Mouse (Mus musculus) hematopoietic stem cell, adult 5-6 weeks (primary cell): ENCODE measurements around the gene Cox6b1. TPM values are rescaled to one million over a fixed set of nuclear protein-coding genes. Genes with fewer than 3 reads are reported as not detected.

ENCODE experiments used
- ATAC-seq, 2 experiments: fragments of 125-278 bp in 1 of 2; replicated peaks in 1 of 2; 2 replicates each; pipeline ENCODE4 v1.8.0; 2016 to 2017; ENCODE audit warnings: inconsistent platforms in 2 of 2, mild to moderate bottlenecking in 2 of 2, moderate number of reproducible peaks in 2 of 2, low read depth in 1 of 2, moderate TSS enrichment in 1 of 2; ENCODE audit not compliant: low FRiP score in 2 of 2, poor library complexity in 2 of 2, severe bottlenecking in 2 of 2, insufficient read depth in 1 of 2, low TSS enrichment in 1 of 2
- total RNA-seq: library from RNA; stranded (forward); fragments of 172-1452, 232-1000 nt; gene quantifications from 2 replicates; pipeline ENCODE4 v1.2.3, GENCODE M21; 2017

Cox6b1 gene
- total RNA-seq, 1 experiment from 2014 or later, result 272 TPM

GRCm38 (mm10) chr7:30614454-30614853 is 11.5 kb downstream of the Cox6b1 start:
- ATAC-seq, result peak; percentile 59 to 61; a peak in 1 of 4 replicates

DNA sequence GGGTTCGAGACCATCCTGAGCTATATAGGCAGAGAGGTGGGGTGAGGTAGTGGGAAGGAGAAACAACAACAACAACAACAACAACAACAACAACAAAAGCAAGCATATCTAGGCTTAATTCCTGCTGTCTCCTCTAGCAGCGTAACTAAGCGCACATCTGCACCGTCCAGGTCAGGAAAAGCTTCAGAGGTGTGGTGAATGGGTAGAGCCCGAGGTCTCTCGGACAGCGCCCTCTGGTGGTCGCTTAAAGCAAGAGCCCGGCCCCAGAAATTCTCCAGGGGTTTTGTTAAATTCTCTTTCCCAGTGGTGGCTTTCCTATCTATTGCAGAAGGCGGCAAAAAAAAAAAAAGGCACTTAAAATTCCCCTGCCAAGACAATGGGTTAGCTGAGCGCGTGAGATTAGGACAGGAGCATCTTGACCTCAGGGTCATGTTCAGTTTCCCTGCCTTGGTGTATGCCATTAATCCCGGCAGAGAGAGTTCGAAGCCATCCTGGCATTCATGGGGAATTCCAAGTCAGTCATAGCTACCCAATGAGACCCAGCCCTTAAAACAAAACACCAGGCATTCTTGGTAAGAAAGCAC is 12.3 kb downstream of the Cox6b1 start:
- peak; percentile 59 to 72; a peak in 2 of 4 replicates for ATAC-seq

DNA sequence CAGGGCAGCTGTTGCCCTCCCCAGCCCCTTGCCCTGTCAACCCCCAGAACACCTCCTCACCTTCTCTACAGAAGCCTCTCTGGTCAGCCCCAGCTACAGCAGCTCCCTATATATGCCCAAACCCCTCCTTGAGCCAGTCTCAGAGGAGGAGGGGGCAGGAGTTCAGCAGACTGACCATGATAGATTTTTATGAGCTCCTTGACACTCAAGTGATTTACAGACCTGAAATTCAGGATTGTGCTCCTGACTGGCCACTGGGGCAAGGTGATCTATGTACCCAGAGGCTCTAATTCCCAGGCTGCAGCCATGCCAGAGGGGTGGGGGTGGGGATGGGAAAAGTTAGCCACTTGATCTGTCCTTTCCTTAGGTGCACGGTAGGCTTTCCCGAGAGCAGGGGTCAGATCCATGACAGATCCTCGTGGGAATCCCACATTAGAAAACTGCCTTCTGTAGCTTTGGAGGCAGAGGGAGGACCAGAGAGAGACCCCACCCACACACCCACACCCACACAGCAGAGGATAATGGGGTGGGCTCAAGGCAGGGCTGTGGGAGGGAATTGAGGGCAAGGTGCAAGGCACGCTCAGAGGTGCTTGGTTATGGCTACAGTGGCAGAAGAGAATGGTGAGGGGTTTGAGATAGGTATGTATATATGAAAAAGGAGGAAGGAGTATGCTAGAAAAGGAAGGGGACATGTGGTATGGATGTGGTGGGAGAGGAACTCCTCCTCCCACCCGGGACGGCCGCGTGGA is 13.1 kb downstream of the Cox6b1 start, which contains the start of gene Upk1a:
Upk1a (minus strand) TSS at position 194 of the 749 bp plus-strand sequence.
- no peak for ATAC-seq

DNA sequence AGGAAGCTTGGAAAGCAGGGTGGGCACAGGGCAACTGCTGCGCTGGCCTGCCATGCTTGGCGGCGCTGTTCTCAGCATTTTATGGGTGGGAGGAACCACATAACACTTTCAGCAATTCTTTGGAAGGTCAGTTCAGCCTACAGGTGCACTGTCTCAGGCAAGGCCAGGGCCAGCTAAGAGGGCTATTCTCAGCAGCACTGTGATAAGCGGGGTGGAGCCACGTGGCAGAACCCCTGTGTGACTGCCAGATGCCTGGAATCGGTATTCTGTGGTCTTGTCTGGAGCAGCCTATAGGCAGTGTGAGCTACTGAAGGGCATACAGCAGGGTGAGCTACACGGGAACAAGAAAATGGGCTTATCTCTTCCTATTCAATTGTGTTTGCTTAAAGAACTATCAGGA is 15.9 kb downstream of the Cox6b1 start:
- no peak for ATAC-seq

DNA sequence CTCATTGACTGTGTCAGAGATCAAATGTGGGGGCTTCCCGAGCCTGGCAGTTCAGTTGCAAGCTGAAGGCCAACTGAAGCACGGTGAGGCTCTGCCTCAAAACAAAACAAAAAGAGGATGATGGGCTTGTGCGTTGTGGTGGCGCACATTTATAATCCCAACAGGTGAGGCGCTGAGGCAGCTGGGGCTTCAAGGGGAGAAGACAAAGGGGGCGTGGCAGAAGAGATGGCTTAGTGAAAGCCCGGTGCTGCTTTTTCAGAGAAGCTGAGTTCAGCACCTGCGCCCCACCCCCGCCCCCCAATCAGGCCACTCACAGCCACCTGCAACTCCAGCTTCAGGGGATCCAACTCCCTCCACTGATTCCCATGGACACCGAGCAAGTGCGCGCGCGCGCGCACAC is 17.5 kb downstream of the Cox6b1 start:
- no peak for ATAC-seq

DNA sequence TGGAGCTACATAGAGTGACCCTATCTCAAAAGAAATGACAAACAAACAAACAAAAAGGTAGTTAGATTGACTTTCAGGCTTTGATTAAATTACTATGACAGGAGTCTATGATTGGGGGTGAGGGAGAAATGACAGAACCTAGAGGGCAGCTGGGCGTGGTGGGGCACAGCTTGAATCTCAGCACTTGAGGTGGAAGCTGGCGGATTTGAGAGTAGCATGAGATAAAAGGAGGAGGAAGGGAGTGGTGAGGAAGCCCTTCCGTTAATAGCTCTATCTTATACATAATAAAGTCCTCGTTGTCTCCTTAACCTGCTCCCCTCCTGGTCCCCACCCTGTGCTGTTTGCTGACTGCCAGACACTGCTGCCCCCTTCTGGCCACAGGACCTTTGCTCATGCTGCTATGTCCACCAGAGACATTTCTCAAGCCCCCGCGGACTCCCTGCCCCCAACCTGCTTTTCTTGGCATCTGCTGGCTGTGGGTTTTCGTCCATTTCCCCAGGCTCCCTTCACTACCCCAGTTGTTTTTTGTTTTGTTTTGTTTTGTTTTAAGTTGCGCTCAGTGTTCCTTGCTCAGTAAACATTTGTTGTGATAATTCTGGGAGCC is 18.1 kb downstream of the Cox6b1 start:
- peak; percentile 56 to 84; a peak in 3 of 4 replicates for ATAC-seq

- ATAC-seq, result no peak
These were observed 21.0 kb downstream of the Cox6b1 start for GRCm38 (mm10) chr7:30604944-30605343.

DNA sequence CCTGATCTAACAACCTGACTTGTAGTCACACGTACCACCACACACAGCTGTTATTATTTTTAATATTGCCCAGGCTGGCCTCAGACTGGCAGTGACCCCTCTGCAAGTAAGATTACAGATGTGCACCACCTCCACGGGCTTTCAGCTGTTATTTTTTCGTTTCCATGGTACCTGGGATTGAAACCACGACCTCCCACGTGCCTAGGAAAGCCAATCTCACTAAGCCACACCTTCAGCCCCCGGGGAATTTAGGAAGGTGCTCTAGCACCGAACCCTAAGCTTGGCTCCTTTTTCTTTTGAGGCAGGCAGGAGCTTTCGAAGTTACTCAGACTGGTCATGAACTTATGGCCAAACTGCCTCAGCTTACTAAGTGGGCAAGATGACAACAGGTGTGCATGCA is 21.5 kb downstream of the Cox6b1 start:
- ATAC-seq, result no peak

GRCm38 (mm10) chr7:30602583-30602982 is 23.4 kb downstream of the Cox6b1 start:
- no peak for ATAC-seq

GRCm38 (mm10) chr7:30600651-30601050 is 25.3 kb downstream of the Cox6b1 start:
- ATAC-seq, result no peak

GRCm38 (mm10) chr7:30599933-30600353 is 26.0 kb downstream of the Cox6b1 start:
- peak; percentile 99 for ATAC-seq

- ATAC-seq, result no peak
These were observed 27.2 kb downstream of the Cox6b1 start, which contains the start of gene Zbtb32 for GRCm38 (mm10) chr7:30598786-30599185. TSS of gene Zbtb32 (minus strand) at chr7:30598909.

DNA sequence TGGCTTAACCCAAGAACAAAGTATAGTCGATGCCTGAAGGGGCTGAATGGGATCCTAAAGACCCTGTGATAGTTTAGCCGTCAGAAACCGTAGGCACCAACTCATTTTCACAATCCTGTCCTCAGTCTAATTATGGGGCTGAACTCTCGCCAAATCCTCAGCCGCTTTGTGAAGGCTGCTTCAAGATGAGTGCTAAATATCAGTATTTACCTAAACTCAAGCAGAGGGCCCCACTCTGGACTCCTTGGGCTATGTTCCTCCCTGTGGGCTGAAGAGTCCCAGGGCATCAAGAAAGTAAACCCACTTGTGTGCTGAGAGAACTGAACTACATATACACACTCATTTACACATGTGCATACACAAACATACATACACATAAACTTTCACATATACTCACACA is 29.1 kb downstream of the Cox6b1 start:
- ATAC-seq, result no peak

DNA sequence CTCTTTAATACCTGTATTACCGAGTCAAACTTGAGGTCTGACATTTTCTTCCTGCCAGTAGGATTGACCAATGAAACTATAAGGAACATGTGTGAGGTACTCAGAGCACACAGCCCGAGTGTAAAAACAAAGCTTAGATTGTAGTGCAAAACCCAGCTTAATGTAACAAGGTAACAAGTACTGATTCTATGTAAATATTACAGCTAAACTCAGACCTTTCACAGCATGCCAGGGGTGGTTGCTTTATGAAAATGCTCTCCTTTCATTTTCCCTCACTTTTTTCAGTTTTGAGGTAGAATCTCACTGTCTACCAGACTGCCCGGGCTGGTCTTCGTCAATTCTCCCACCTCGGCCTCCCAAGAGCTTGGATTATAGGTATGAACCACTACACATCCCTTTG is 29.9 kb downstream of the Cox6b1 start:
- ATAC-seq, result no peak

DNA sequence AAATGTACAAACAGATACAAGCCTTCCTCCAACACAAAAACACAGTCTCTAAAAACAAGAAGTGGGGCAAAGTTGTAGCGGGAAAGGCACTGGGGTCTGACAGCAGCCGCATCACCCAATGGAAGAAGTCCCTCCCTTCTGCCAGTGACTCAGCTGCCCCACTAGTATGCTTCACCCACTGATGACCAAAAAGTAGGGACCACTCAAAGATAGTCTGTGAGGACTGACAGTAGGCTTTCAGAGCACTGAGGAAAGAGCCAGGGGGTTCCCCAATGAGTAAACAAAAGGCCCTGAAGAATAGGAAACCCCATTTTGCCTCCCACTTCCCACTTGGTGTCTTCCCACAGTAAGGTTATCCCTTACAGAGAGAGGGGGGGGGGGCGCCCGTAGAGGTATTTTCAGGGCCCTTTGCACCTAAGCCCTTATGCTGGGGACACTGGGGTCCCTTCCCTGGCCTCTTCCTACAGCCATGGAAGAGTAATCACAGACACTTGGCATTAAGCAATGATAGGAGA is 31.4 kb downstream of the Cox6b1 start:
- no peak for ATAC-seq

DNA sequence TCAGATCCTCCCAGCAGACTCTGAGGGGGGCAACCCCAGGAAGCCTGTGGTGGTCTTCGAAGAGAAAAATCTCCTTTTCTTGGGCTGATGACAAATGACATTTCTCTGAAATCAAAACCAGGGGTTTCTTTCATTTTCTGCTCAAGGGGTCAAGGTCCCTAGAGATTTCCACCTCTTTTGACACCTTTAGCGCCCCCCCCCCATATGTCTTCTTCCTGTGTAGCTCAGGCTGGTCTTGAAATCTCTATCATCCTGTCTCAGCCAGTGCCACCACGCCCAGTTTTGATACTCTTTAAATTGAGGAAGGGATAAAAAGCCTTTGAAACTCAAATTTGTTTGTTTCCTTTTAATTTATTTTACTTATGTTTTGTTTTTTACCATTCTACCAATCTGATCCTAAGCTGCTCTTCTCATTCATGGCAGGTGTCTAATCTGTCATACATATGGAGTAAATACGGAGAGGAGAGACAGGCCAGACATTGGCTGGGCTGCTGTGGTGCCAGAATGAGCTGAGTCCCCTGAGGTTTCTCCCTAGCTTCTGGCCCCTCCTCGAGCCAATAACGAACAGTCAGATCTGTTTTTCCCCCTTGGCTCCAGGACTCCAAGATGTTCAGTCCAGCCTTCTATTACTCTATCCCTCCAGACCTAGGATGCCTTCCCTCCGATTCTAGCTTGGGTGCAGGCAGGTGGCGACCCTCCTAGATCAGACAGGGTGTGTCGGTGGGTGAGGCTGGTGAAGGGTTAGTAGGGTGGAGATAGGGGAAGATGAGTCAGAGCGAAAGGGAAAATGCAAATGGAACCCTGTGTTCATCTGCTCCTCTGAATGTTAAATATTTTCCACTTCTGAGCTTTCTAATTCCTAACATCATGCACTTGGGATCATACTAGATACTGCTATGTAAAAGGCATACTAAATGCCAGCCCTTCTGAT is 32.1 kb downstream of the Cox6b1 start:
- no peak for ATAC-seq

- no peak for ATAC-seq
These were observed 33.1 kb downstream of the Cox6b1 start for GRCm38 (mm10) chr7:30592772-30593423.
